Mouse (Mus musculus): Measurements from ENCODE around the gene Unc13a. TPM values are rescaled to one million over a fixed set of nuclear protein-coding genes. Genes with fewer than 3 reads are reported as not detected.

The Unc13a gene
- polyA plus RNA-seq, 1 experiment from 2014 or later: 0.35 TPM

- Histone ChIP-seq H3K4me3 (ENCODE audit: low read depth, low read length) (no peak overlapping the region), H3K9ac (replicated peaks; ENCODE audit: low read depth) (no peak overlapping the region), H3K4me1 (ENCODE audit: insufficient read depth, low read depth, low read length) (peaks cover 5% of the 10 kb centered on the region; the same call in 1 of the 2 replicates), H3K36me3 (ENCODE audit: insufficient read depth, low read length) (no peaks in the 10 kb centered on the region), H3K9me3 (ENCODE audit: low read length) (no peaks in the 10 kb centered on the region), H3K27me3 (replicated peaks; ENCODE audit: insufficient read depth, low read length) (peaks cover 14% of the 10 kb centered on the region; the same call in 1 of the 2 replicates), H3K27ac (ENCODE audit: low read length) (no peak overlapping the region), H3K4me2 (replicated peaks; ENCODE audit: low read depth, low read length) (no peak overlapping the region)
- TF ChIP-seq CTCF (IDR thresholded peaks at IDR 0.05): no peak
- TF ChIP-seq EP300 (IDR thresholded peaks at IDR 0.05): no peak
- no peak for DNase-seq (ENCODE audit: low spot score)
- ATAC-seq: no peak
These were observed 73.2 kb downstream of the Unc13a start for GRCm38 (mm10) chr8:71598375-71598774.

GRCm38 (mm10) chr8:71597451-71597850 is 74.1 kb downstream of the Unc13a start, which contains the start of gene Fam129c:
Gene Fam129c, plus strand, starts transcription at chr8:71597648.
- Histone ChIP-seq H3K27me3 (replicated peaks; ENCODE audit: insufficient read depth, low read length) (peaks cover 9% of the 10 kb centered on the region; the same call in 1 of the 2 replicates), H3K9ac (replicated peaks; ENCODE audit: low read depth) (no peak within 1 kb of the TSS), H3K9me3 (ENCODE audit: low read length) (no peaks in the 10 kb centered on the region), H3K4me3 (ENCODE audit: low read depth, low read length) (no peak within 1 kb of the TSS), H3K4me2 (replicated peaks; ENCODE audit: low read depth, low read length) (no peak within 1 kb of the TSS), H3K36me3 (ENCODE audit: insufficient read depth, low read length) (no peaks in the 10 kb centered on the region), H3K4me1 (ENCODE audit: insufficient read depth, low read depth, low read length) (peaks cover 6% of the 10 kb centered on the region; the same call in 1 of the 2 replicates), H3K27ac (ENCODE audit: low read length) (no peak within 1 kb of the TSS)
- WGBS: 87% methylated on average over 3 of the region's 3 CpGs
- DNase-seq (ENCODE audit: low spot score) (no peak), ATAC-seq (no peak)
- no peak for TF ChIP-seq EP300 (IDR thresholded peaks at IDR 0.05)
- no peak for TF ChIP-seq CTCF (IDR thresholded peaks at IDR 0.05)

DNA sequence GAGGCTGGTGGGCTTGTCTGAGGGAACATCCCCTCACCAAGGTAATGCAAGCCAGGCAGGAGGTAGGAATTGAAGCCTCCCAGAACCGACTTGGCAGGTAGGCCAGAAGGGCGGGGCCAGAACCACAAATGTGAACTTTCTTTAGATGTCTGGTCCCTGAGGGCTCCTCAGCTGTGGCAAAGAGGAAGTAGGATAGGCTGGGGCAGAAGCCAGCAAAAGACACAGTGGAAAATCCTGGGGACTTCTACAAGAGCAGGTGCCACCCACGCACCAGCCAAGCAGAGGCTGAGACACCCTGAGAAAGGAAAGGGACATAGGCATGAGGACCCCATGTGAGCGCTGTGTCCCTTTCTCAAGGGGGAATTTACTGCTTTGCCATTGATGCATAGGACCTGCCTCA is 74.8 kb downstream of the Unc13a start:
- peaks cover 4% of the 10 kb centered on the region; the same call in 1 of the 2 replicates for H3K27me3 ChIP-seq (replicated peaks; ENCODE audit: insufficient read depth, low read length)
- no peak for TF ChIP-seq EP300 (IDR thresholded peaks at IDR 0.05)
- TF ChIP-seq CTCF (IDR thresholded peaks at IDR 0.05): no peak
- H3K36me3 ChIP-seq (ENCODE audit: insufficient read depth, low read length): no peaks in the 10 kb centered on the region
- no peak for ATAC-seq
- H3K27ac ChIP-seq (ENCODE audit: low read length): no peak overlapping the region
- H3K4me3 ChIP-seq (ENCODE audit: low read depth, low read length): no peak overlapping the region
- WGBS: 69% methylated on average over 4 of the region's 4 CpGs
- no peaks in the 10 kb centered on the region for H3K9me3 ChIP-seq (ENCODE audit: low read length)
- peaks cover 4% of the 10 kb centered on the region; the same call in 1 of the 2 replicates for H3K4me1 ChIP-seq (ENCODE audit: insufficient read depth, low read depth, low read length)
- no peak for DNase-seq (ENCODE audit: low spot score)
- H3K4me2 ChIP-seq (replicated peaks; ENCODE audit: low read depth, low read length): no peak overlapping the region
- H3K9ac ChIP-seq (replicated peaks; ENCODE audit: low read depth): no peak overlapping the region

DNA sequence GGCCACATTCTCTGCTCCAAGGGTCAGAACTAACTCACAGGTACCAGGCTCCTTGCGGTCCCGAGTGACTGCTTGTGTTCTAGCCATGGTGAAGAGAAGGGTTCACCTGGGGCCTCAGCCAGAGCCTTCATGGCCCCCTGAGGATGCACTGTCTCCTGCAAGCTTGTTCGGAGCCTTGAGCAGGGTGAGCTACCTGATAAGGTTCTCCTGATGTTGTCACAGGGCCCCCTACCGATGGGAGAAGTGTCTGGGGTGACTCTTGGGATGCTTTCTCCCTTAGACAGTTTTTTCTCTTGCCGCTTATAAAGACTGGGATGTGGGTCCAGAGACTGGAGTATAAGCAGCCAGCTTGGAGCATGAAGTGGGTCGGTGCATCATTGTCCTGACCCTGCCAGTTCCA is 75.2 kb downstream of the Unc13a start:
- TF ChIP-seq EP300 (IDR thresholded peaks at IDR 0.05) (no peak), CTCF (IDR thresholded peaks at IDR 0.05) (no peak)

DNA sequence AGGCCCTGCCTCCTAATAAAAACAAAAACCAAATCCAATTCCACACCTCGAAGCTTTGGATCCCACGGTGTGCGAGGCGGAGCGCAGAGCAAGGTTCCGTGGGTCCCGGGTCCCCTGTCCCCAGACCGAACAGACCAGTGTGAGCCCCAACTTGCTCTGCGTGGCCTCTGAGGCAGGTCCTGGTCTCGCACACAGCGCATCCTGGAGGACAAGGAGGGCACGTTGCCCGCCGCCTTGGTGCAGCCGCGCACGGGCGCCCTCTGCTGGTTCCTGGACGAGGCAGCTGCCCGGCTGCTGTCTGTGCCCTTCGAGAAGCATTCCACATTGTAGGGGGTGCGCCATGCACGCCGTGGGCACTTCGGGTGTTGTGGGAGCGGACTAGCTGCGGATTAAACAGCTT is 75.7 kb downstream of the Unc13a start:
- H3K27ac ChIP-seq (ENCODE audit: low read length): no peak overlapping the region
- WGBS: 12% methylated on average over 27 of the region's 27 CpGs
- no peaks in the 10 kb centered on the region for H3K27me3 ChIP-seq (replicated peaks; ENCODE audit: insufficient read depth, low read length)
- no peak overlapping the region for H3K4me3 ChIP-seq (ENCODE audit: low read depth, low read length)
- no peak overlapping the region for H3K9ac ChIP-seq (replicated peaks; ENCODE audit: low read depth)
- no peak overlapping the region for H3K4me2 ChIP-seq (replicated peaks; ENCODE audit: low read depth, low read length)
- no peaks in the 10 kb centered on the region for H3K9me3 ChIP-seq (ENCODE audit: low read length)
- TF ChIP-seq EP300 (IDR thresholded peaks at IDR 0.05): no peak
- TF ChIP-seq CTCF (IDR thresholded peaks at IDR 0.05): peak; percentile 100
- H3K36me3 ChIP-seq (ENCODE audit: insufficient read depth, low read length): no peaks in the 10 kb centered on the region
- ATAC-seq: peak; percentile 37
- peak; percentile 93 for DNase-seq (ENCODE audit: low spot score)
- H3K4me1 ChIP-seq (ENCODE audit: insufficient read depth, low read depth, low read length): peaks cover 9% of the 10 kb centered on the region; the same call in 1 of the 2 replicates

More for the DNA sequence above, 75.2 kb downstream of the Unc13a start:
- DNase-seq (ENCODE audit: low spot score) (no peak), ATAC-seq (no peak)
- WGBS: 60% methylated on average over 6 of the region's 6 CpGs
- H3K4me3 ChIP-seq (ENCODE audit: low read depth, low read length): no peak overlapping the region
- no peak overlapping the region for H3K27ac ChIP-seq (ENCODE audit: low read length)
- H3K4me2 ChIP-seq (replicated peaks; ENCODE audit: low read depth, low read length): no peak overlapping the region
- no peaks in the 10 kb centered on the region for H3K36me3 ChIP-seq (ENCODE audit: insufficient read depth, low read length)
- H3K9ac ChIP-seq (replicated peaks; ENCODE audit: low read depth): no peak overlapping the region
- H3K4me1 ChIP-seq (ENCODE audit: insufficient read depth, low read depth, low read length): peaks cover 5% of the 10 kb centered on the region; the same call in 1 of the 2 replicates
- no peaks in the 10 kb centered on the region for H3K9me3 ChIP-seq (ENCODE audit: low read length)
- H3K27me3 ChIP-seq (replicated peaks; ENCODE audit: insufficient read depth, low read length): peaks cover under 1% of the 10 kb centered on the region; the same call in 1 of the 2 replicates

DNA sequence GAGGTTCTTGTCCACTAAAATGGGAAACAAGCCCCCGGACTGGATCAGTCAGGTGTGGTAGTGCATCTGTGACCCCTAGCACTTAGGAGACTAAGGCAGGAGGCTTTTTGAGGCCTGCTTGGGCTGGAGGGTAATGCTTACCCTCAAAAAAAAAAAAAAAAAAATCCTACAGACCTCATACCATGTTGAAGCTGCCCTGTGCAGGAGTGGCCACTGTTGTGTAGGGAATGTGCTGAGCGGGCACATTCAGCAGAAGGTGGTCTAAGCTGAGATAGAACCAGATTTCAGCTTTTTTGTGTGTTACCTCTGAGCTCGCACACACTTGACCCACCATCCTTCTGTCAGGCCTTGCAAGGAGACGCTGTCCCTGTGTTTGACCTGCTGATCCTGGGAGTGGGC is 77.2 kb downstream of the Unc13a start:
- Histone ChIP-seq H3K27ac (ENCODE audit: low read length) (no peak overlapping the region), H3K4me3 (ENCODE audit: low read depth, low read length) (no peak overlapping the region), H3K4me2 (replicated peaks; ENCODE audit: low read depth, low read length) (no peak overlapping the region), H3K4me1 (ENCODE audit: insufficient read depth, low read depth, low read length) (peaks cover 9% of the 10 kb centered on the region; the same call in 1 of the 2 replicates), H3K9ac (replicated peaks; ENCODE audit: low read depth) (no peak overlapping the region), H3K27me3 (replicated peaks; ENCODE audit: insufficient read depth, low read length) (no peaks in the 10 kb centered on the region), H3K36me3 (ENCODE audit: insufficient read depth, low read length) (no peaks in the 10 kb centered on the region), H3K9me3 (ENCODE audit: low read length) (no peaks in the 10 kb centered on the region)
- no peak for DNase-seq (ENCODE audit: low spot score)
- ATAC-seq: no peak
- 90% methylated on average over 4 of the region's 4 CpGs for WGBS
- TF ChIP-seq CTCF (IDR thresholded peaks at IDR 0.05) (no peak), EP300 (IDR thresholded peaks at IDR 0.05) (no peak)

Measured in lung, postnatal 0 days (tissue).